Comparison of ENCODE assay signal across 8 mouse cellular contexts in genomic region chr6:87522236-87522635, GRCm38 (mm10). TPM values are rescaled to one million over a fixed set of nuclear protein-coding genes. Genes with fewer than 3 reads are reported as not detected.
A peak's percentile ranks its signal among the peaks of the same experiment; 100 is the strongest.
DNase-seq lines count a peak whose midpoint lies in the region; ATAC-seq lines count a peak whose summit lies in the region.

No protein-coding gene starts in this region.

- peak; percentile 50 for DNase-seq in gastrocnemius, adult 18-20 months (ENCODE audit: low spot score)
- no peak for DNase-seq in gastrocnemius, postnatal 25 days
- peak; percentile 51 for DNase-seq in ovary, postnatal 36 days (ENCODE audit: low spot score)
- DNase-seq in ovary, adult 18-20 months (ENCODE audit: low spot score) = no peak
- DNase-seq in cerebellum, postnatal 36 days = peak; percentile 28 to 46
- peak; percentile 82 to 83 for DNase-seq in kidney, postnatal 4 days
- DNase-seq in right cerebral cortex, postnatal 10 days (ENCODE audit: low spot score in 2 of 2) = peak; percentile 74 to 82

- no peak for ATAC-seq in megakaryocyte-erythroid progenitor cell, adult 5-6 weeks (replicated peaks; ENCODE audit: low FRiP score, low TSS enrichment, poor library complexity, severe bottlenecking)

RNA-seq across cellular contexts. Expression of gene Arhgap25, which starts 10.8 kb away (rescaled TPM):
- under 1 TPM; 0.57 to 0.87 TPM for total RNA-seq in gastrocnemius, adult 18-20 months (2021)
- total RNA-seq in gastrocnemius, postnatal 25 days (2021) = 1 to 10 TPM in 1 of 2 experiments, under 1 TPM in 1; 0.82 to 1.3 TPM
- 4.4 and 6.9 TPM in 2 replicates for total RNA-seq in megakaryocyte-erythroid progenitor cell, adult 5-6 weeks (2014; fragmentation: Nextera tagmentation)
- total RNA-seq in megakaryocyte-erythroid progenitor cell, adult 5-6 weeks (2017) = 8.5 and 9.0 TPM in 2 replicates

Comparison
In these comparisons a context has a peak if more than half of its experiments do, and no peak if none do; other contexts are left out.
1. DNase-seq: peak in gastrocnemius, adult 18-20 months (single experiment), ovary, postnatal 36 days (single experiment), cerebellum, postnatal 36 days (2 of 2), kidney, postnatal 4 days (2 of 2) and right cerebral cortex, postnatal 10 days (2 of 2); none in gastrocnemius, postnatal 25 days (single experiment) and ovary, adult 18-20 months (single experiment).